Mouse (Mus musculus) adrenal gland, postnatal 14 days (tissue): ENCODE measurements around the gene Slc23a2. TPM values are rescaled to one million over a fixed set of nuclear protein-coding genes. Genes with fewer than 3 reads are reported as not detected.
A peak's percentile ranks its signal among the peaks of the same experiment; 100 is the strongest.

Source experiments
- DNase-seq: peaks from one replicate; pipeline ENCODE4 v3.0.0; 2021; ENCODE audit warnings: mixed read lengths
- long read RNA-seq, 2 experiments: library from polyadenylated mRNA; stranded (forward); transcript quantifications; one replicate each; pipeline ENCODE4 v2.0.0; 2021
- total RNA-seq: library from RNA; stranded (reverse); gene quantifications from 2 replicates; pipeline ENCODE4 v1.2.3, GENCODE M21; 2021

Gene Slc23a2
- total RNA-seq, result 82.8 and 109 TPM in 2 replicates
- long read RNA-seq, experiment 1, full-length matches to known transcripts, result 3 of 8 reads
- long read RNA-seq, experiment 1, partial matches to known transcripts, result 1 of 8 reads
- long read RNA-seq, experiment 1, other reads (novel, unspliced or antisense), result 4 of 8 reads
- long read RNA-seq, experiment 2, full-length matches to known transcripts, result 3 of 18 reads
- long read RNA-seq, experiment 2, partial matches to known transcripts, result 1 of 18 reads
- long read RNA-seq, experiment 2, other reads (novel, unspliced or antisense), result 14 of 18 reads

DNA sequence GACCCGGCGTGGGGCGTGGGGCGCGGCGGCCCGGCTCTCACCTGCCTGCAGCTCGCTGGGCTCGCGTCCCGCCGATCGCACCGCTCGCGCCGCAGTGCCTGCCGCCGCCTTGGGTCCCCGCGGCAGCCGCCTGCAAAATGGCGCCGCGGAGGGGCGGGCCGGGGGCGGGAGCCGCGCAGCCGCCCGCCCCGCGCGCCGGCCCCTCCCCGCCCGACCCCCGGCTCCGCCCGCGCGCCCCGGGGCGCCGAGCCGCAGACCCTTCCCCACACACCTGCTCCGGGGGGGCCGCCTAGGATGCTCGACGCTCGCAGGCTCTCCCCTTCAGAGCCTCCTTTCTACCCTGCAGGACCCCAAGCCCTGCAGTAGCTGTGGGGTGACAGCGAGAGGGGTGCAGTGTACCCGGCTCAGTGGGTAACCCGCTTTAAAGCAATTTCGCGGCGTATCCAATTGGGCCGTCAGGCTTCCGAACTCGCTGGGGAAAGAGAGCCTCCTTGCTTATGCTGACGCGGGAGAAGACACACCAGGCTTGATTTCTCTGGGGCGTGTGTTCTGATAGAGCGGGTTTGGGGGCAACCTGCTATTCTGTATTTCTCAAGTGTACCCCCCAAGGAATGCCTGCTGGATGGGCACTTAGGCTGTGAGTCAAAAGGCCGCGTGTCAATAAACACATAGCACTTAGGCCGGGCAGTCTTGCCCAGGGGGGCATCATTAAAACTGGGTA, at the start of gene Slc23a2:
TSS of gene Slc23a2 (minus strand) at position 138 of the 721 bp plus-strand sequence.
- DNase-seq, result peak; percentile 78

DNA sequence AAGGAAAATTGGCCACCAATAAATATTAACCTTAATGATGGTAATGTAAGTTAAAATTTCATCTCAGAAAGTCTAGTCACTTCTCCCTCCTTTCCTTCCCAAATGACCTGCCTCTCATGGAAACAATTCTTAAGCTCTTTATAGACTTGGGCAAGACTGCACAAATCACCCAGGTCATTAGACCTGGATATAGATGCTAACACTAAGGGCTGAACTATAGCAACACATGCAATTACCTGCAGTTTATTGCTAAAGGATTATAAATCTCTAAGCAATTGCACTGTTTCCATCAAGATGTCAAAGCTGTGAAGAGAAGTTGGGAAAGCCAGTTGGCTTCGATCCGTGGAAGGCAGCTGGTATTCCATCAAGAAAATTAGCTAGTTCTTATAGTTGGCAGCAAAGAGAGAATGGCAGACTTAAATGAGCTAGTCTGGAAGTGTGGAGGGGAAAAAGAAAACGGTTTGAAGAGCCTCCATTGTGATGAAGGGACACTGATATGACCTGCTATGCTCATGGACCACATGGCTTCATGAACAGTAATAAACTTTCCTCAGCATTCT, 45.8 kb upstream of the Slc23a2 start:
- DNase-seq, result no peak

DNA sequence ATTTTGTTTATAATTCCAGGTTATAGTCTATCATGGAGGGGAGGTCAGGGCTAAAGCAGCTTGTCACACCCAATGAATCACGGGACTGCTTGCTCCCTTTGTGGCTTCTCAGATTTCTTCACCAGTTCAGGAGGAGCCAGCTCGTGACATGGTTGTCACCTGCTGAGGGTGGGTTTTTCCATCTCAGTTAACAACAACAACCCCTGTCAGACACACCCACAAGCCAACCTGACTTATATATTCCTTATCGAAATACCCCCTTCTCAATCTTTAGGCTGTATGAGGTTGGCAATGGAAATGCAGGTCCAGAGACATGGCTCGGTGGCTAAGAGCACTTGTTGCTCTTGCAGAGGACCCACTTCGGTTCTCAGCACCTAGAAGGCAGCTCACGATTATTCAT, 39.0 kb upstream of the Slc23a2 start:
- DNase-seq, result no peak

DNA sequence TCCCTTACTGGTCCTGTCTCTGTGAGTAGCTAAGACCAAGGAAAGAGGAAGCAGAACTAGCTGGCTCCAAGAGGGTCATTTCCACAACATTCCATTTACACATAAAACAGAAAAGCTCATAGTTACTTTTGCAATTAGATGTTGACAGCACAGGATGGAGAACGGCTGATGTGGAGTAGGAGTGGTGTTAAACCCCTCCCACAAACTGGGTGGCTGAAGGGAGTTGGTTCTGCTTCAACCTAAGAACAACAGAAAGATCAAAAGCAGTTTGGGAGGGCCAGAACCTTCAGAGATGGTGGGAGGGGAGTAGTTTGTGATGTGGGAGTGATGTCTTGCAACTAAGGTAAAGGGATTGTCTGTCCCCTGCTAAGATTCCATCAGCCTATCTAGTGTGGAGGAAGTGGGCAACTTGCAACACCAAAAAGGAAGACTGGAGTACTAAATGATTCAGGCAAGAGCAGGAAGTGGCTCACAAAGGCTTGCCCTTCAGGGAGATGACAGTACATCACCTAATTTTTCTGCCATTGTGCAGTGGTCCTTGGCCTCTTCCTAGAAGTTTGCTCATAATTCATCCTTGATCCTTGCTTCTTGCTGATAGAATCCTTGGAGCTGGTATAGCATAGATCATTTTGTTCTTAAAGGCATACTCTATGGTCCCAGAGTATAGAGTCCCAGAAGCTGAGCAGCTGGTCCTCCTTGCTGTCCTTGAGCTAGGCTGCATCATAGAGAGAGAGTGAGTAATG, 35.7 kb upstream of the Slc23a2 start:
- DNase-seq, result peak; percentile 47

DNA sequence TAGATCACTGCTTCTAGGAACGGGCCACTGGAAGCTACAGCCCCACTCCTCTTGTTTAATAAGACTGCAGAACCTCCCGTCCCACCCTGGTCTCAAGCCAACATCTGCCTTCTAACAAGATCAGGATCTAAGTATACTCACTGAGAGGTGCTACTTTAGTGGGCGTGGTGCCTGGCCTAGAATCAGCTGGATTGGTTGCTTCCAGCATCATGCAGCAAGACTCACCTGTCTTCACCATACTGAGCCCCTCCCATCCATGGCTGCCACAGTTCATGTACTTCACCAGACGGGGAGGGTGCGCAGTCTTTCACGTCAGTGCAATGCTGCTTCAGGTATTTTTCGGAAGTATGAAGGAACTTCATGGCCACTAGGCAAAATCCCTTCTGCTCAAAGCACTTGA, 34.5 kb upstream of the Slc23a2 start:
- no peak for DNase-seq

DNA sequence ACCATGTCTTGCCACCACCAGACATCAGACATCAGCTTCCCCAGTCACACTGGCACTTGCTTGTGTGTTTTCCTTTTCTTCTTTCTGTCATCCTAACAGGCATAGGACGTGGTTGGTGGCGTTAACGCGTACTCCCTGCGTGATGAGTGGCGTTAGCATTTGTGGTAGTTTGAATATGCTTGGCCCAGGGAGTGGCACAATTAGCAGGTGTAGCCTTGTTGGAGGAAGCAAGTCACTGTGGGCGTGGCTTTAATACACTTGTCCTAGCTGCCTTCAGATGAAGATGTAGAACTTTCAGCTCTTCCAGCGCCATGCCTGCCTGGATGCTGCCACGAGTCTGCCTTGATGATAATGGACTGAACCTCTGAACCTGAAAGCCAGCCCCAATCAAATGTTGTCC, 32.5 kb upstream of the Slc23a2 start:
- DNase-seq, result no peak

DNA sequence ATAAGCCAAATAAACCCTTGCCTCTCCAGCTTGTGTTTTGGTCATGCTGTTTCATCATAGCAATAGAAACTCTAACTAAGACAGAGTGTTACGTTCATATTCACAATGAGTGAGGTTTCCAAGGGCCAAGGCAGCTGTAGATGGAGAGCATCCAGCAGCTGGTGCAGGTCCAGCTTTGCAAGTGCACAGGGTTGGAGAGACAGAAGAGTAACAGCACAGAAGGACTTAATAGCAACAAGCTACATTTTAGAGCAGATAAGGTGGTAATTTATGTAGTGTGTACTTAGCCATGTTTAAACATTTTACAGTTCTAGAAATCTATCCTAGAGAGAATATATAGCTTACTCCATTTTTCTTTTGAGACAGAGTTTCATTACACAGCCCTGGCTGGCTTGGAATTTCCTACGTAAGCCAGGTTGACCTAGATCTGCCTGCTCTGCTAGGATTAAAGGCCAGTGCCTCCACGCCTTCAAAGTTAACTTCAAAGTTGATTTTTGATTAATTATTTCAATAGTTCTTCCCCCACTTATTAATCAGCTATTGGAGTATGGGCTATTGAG, 31.5 kb upstream of the Slc23a2 start:
- peak; percentile 44 for DNase-seq

DNA sequence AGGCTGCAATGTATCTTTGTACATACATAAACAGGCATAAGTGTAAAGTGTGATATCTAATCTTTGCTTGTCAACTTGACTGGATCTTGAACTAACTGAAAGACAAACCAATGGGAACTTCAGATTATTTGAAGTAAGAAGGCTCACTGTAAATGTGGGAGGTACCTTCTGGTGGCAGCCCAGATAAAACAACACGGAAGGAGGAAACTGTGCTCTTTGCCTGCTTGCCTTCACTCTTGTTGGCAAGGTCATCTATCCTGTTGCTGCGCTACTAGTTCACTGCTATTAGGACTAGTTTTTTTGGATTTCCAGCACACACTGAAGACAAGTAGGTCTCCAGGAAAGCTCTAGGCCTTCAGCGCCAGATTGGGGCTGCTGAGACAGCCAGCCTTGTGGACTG, 29.1 kb upstream of the Slc23a2 start:
- DNase-seq, result no peak

DNA sequence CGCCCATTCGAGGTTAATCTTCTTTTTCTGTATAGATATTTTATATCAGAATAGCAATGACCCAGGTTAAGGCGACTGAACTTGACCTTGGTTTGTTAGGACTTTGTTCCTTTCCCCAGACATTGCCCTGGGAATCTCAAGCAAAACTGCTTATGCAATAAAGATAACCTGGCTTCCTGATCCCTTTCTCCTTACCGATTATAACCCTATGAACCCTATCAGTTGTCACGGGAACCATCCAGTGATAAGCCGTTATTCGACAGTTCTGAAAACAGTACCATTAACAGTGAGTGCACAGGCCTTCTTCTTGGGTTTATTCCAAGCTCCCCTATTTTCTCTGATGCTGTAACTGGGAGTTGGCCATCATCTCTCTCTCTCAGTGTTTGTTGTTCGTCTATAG, 27.0 kb upstream of the Slc23a2 start:
- DNase-seq, result no peak

DNA sequence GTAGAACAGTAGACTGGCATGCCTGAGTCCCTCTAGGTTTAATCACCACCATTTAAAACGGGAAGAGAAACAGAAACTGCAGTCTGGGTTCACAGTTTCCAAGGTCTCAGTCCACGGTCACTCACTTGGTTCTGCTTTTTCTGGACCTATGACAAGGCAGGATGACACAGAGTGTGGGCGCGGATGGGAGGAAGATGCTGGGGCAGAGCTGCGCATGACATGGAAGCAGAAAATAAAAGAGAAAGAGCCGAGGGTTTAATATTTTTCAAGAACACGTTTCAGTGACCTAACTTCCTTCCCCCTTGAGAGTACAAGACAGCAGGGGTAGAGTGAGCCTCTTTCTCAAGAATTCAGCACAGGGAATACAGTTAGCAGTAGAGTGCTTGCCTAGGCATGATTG, 24.2 kb upstream of the Slc23a2 start:
- DNase-seq, result peak; percentile 36

DNA sequence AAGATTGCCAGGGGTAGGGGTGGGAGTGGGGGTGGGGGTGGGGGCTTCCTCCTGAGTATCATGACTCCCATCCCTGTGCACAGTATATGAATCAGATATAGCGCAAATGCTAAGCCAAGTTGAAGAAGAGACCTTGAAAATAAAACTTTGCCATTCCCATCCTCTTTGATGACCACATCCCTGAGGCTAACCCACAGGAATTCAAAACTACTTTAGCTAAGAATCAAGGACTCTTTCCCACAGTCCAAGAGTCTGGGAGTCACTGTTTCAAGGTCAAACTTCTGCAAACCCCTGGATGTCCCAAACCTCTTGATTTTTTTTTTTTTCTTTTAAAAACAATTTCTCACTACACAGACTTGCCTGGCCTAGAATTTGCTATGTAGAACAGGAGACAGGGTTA, 18.7 kb upstream of the Slc23a2 start:
- no peak for DNase-seq

DNA sequence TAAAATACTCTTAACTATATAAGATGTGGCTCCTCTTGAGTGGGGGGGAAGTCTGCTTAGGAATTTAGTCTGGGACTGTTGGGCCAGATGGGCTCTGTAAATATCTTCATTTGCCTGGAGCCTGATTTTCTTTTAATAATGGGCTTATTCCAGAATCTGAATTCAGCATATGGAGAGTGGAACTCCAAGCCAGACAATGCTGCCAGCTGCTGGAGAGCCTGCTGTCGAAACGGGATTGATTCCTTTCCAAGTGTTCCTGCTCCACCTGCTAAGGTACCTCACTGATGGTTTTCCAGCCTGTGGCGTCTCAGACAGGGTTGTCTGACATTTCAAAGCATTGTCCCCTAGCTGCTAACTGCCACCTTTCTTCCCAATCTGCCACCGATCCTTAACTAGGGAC, 12.6 kb upstream of the Slc23a2 start:
- no peak for DNase-seq

DNA sequence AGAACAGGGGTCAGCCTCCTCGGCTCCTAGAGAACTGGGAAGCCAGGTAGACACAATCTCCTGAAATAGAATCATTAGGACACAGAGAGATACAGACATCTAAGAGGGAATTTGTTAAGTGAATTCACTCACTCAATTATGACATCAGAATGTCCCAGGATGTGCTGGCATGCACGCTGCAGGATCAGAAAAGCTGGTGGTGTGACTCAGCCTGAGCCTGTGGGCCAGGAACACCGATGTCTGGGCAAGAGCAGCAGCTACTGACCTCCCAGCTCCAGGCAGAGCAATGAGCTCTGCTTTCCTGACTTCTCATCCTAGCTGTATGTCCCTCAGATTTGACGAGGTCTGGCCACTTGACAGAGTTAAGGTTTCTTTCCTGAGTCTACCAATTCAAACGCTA, 7.8 kb upstream of the Slc23a2 start:
- DNase-seq, result peak; percentile 71

DNA sequence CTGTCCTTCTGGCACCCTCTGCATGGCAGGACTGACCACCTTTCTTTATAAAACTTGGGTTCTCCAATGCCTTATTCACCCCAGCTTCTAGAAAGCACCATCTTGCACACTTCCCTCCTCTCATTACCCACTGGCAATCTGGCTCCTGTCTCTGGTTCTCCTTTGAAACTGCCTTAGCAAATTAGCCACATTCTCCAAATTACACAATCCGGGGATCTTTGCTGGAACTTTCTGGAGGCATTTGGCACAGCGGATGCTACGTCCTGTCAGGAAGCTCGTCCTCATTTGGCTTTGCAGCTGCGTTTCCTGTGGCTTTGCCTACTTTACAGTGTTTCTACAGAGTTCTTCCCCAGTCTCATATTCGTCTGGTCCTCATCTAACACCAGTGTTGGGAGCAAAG, 6.7 kb upstream of the Slc23a2 start:
- peak; percentile 28 for DNase-seq

DNA sequence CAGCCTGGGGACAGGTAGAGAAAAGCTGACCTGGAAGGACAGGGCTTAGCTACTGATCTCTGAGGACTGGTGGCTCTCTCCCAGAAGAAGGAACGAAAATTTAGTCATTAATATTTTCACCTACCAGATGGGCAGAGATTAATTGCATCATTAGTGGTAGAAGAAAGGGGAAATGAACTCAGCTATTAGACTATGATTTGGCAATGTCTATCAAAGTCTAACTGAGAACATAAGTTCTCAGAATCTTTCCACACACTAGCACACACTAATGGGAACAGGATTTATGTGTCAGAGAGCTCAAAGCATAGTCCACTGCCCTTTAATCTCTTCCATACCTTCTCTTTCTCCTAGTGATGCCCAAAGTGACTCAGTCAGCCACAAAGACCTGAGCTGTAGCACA, 6.0 kb upstream of the Slc23a2 start:
- DNase-seq, result no peak

DNA sequence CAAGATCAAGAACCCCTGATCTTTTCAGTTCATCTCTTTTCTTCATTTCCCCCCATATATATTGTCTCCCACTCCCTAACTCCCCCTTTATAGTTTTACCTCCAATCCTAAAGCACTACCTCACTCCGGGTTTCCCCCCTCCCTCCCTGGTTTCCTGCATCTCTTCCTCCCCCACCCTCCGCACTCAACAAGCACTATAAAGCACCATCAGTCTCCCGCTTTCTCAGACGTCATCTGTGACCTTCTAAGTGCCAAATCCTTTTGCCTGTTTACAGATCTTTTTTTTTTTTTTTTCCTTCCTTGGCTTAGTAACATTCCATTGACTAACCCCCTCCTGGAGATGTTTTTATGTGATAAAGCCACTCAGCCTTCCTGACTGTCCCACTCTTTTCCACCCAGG, 1.6 kb upstream of the Slc23a2 start:
- peak; percentile 65 for DNase-seq

DNA sequence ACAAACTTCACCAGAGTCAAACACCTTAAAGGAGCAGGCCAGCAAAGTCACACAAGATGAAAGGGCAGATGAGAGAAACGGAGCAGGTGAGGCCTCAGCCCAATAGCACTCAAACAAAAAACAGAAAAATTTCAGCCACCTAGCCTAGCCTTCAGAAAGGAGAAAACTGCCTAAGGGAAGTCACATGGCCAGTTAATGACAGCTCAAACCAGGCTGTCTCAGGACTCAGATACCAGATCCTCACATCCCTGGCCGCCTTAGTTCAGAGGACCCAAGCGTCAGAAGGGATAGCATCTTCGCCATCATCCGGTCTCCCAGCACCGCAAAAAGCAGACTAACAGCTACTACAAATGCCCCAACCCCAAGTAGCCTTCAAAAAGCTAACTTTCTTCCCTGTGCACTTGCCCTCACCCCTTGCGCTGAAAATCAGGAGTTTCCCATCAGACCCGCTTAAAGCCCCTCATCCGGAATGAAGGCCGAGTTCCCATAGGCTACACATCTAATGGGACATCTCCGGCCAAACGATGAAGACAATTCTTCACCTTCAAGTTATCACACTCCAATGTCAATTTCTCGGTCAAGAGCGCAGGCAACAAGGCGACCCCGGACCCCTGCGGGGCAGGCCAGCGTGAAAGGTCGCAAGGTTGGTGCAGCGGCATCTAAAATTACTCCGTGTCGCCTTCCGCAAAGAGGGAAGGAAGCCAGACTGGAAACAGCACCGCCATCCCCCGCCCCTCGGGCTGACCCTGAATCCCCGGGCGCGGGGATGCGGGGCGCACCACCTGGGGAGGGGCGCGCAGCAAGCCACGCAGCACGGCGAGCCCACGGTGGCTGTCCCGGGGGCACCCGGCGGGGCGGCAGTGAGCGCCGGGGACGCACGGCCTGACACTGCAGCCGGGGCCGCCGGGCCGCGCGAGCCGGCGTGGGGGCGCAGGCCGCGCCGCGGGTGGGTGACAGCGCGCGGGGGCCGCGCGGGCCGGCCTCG, 673 bp downstream of the Slc23a2 start:
- peak; percentile 48 for DNase-seq

DNA sequence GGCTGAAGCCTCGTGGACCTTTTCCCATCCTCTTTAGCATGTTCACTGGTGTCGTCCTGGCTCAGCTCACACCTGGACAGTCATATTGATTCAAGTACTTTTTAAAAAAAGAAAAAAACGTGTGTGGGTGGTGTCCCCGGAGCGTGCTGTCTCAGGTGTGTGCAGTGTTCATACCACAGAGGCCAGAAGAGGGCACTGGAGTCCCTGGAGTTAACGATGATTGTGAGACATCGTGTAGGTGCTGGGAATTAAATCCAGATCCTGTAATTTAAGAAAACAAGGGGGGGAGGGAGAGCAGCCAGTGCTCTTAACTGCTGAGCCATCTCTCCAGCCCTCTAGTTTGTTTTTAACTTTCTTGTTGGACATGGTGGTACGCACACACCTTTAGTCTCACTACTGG, 2.3 kb downstream of the Slc23a2 start:
- DNase-seq, result no peak

DNA sequence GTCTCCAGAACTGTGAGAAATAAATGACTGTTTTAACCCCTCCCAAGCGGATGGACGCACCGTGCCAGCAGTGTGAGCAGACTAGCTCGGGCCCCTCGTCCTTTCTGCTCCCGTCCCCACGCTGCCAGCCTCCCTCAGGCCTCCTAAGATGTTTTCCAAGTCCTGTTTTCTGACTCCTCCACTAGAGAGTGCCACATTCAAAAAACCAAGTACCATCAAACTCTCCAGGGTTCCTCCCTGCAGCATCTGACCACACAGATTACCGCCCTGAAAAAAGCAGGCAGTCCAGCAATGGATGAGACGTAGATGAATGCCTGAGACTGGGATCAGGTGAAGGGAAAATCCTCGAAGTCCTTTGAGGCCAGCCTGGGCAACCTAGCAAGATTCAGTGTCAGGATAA, 4.4 kb downstream of the Slc23a2 start:
- DNase-seq, result peak; percentile 31

DNA sequence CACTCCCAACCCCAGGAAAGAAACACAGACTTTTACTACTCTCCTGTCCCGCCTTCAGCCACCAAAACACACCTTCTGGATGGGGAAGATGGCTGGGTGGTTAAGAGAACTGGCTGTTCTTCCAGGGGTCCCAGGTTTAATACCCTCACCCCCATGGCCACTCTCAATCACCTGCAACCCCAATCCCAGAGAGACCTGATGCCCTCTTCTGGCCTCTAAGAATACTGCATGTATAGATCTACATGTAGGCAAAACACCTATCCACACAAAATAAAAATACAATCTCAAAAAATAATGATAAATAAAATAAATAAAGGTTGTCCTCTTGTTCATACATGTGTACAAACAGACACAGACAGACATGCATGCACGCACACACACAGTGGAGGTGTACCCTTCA, 5.8 kb downstream of the Slc23a2 start:
- no peak for DNase-seq

DNA sequence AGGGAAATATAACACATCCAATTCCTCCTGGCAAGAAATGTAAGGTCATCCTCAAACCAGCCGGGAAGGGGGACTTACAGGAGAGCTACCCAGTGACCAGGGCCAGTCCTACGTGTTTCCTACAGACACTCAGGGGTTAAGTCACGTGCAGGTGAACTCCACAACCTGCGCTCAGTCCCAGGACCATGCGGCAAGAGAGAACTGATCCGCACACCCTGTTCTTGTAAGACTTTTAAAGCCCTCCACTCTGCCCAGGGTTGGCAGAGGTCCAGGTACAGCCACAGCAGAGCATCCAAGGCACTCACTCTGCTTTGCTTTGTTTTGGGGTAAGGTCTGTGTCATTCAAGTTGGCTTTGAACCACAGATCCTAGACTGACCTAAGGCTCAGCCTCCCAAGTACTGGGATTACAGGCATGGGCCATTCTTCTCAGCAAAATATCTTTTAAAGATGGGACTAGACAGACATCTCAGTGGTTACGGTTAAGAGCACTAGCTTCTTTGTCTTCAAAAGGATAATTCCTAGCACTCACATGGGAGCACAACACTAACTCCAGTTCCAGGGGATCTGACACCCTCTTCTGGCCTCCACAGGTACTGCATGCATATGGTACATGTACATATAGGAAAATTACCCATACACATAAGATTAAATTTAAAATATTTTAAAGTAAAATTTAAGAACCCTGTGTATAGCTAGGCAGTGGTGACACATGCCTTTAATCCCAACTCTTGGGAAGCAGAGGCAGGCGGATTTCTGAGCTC, 8.9 kb downstream of the Slc23a2 start:
- DNase-seq, result peak; percentile 44
